Mouse (Mus musculus) kidney, adult 11 months (tissue): Measurements from ENCODE around the gene Rfc4.

Source experiments
- DNase-seq: peaks from one replicate; pipeline ENCODE4 v3.0.0; 2022

Gene Rfc4

DNA sequence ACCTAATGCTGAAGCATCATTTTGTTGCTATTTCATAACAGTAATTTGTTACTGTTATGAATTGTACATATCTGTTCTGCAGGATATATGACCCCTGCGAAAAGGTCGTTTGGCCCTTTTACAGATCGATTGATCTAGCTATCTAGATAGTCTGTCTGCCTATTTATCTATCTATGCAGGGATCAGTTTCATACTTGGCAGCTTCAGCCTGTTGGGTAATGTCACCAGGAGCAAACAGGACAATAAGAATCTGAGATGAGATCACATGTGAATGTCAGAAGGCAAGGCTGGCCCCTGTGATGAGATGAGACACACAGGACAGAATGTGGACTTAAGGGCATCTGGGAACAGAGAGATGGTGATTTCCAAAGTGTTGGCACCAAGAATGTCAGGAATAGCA is 2.8 kb upstream of the Rfc4 start:
- DNase-seq: no peak

DNA sequence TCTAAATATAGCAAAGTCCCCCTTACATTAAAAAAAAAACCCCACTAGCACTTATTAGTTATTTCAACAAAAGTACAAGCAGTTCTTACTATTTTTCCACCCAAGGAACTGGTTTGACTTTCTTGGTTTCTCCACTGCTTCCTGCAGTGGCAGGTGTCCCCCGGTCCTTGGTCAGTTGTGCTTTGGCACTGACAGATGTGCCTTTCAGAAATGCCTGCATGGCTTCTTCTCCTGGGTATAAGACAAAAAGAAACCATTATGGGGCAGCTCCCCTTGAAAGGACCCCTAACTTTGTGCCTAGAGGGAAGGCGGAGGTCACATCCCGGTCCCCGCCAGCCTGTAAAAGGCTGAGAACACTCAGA is 245 bp downstream of the Rfc4 start:
- DNase-seq: no peak

DNA sequence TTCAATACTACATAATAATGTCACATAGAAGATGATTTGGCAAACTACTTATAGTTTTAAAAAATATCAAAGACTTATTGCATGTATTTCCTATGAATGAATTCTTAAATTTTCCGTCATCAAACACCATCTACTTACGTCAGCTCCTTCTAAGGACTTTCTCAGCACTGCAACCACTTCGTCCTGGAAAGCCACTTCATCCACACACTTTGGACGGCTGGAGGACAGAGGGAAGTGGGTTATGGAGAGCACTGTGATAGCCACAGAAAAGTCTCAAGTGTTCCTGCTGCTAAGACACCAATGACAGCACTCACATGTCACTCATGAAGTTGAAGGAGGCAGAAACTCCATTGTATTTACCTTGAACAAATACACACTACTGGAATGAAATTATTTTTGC is 3.1 kb downstream of the Rfc4 start:
- DNase-seq: no peak

DNA sequence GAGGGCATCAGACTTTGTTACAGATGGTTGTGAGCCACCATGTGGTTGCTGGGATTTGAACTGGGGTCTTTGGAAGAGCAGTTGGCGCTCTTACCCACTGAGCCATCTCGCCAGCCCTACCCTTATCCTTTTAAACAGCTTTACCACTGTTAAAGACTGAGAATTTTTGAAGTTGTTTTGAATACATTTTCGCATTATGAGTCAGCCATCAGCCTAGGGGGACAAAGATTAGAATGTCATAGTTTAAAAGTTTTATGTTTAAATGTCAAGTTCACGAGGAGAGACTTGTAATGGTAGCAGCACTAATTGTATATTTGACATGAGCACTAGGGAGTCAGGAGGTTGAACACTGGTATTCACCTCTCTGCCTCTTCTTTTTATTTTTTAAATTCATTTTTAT is 4.4 kb downstream of the Rfc4 start:
- no peak for DNase-seq

DNA sequence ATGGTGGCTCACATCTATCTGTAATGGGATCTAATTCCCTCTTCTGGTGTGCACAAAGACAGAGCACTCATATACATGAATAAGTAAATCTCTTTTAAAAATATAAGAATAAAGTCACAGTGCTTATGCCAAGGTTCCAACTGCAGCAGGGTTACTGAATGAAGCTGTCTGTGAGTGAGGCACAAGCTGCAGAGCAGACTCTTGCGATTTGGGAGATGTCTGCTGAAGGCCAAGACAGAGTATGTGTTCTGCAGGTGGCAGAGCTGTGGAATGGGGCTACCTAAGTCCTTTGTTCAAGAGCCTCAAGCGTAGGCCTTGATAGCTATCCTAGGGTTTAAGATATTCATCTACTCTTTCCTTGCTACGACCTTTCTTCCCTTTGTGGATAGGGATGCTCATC is 5.1 kb downstream of the Rfc4 start:
- no peak for DNase-seq

DNA sequence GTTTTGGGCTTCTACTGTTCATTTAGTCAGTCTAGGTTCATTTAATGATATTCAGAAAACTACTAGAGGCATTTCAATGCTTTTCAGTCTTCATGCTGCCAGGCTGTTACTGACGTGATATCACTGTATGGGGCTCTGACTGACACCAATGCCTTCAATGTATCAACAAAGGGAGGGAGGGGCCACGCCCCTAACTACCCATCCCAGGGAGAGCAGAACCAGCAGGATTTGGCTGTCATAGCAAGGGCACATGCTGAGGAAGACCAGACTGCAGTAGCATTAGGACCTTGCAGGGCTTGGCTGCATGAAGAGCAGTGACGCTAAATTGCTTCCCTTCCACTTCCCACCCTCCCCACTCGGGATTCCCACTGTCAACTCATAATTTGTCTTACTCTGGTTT is 10.4 kb downstream of the Rfc4 start:
- no peak for DNase-seq

DNA sequence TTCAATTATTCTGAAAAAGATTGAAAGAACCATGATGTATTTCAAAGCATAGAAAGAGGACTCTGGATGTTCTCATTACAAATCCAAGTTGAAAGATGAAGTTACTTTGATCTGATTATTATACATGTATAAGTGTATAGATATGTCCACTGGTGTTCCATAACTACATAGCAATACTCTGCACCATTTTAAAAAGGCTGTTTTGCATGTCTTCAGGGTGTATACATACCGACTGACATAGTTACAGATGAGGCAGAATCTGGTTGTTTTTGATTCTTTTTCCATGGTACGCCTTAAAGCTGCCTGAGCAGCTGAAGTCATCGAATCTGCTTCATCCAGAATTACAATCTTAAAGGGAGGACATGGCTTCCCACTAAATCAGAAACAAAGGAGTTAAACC is 12.1 kb downstream of the Rfc4 start:
- no peak for DNase-seq

DNA sequence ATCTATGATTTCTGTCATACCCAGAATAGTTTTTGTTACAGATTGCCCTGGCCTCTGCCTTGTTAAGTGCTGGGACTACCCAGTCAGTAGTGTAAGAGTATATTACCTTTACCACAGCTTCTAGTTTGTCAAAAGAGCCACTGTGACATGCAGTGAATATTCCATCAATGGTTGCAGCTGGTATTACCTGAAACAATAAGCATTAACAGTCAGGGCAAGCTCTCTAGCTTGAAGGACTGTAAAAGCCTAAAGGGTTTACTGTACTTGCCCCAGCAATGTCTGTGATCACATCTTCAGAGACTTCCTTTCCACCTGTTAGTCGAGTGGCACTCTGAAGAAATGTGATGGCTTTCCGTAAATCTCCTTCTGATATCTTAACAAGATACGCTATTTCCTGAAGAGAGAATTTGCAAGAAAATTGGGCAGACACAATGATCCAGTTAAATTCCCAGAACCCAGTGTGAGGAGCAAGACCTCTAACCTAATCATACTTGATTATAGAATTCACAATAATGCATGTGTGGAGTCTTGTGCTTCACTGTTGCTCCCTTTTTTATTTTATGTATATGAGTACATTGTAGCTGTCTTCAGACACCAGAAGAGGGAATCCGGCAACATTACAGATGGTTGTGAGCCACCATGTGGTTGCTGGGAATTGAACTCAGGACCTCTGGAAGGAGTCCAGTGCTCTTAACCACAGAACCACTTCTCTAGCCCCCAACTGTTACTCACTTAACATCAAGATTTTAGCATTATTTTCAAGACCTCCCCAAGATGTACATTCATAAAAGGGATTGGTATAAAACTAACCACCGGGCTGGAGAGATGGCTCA is 13.0 kb downstream of the Rfc4 start:
- no peak for DNase-seq

DNA sequence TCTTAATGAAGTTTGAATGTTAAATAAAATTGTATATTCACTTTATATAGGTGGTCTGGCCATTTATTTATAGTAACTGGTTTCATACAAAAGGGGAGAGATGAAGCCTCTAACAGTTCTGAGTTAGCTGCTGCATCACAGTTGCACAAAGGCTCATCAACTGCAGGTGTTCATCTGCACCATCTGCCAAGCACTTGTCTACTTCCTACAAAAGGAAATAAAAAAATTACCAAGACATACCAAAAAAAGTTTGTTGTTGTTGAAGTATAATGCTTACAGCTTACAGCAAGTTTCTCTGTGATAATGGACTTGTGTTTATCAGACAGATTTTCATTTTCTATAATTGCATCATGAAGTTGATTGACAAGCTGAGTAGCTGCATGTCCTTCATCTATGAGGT is 13.6 kb downstream of the Rfc4 start:
- DNase-seq: no peak

DNA sequence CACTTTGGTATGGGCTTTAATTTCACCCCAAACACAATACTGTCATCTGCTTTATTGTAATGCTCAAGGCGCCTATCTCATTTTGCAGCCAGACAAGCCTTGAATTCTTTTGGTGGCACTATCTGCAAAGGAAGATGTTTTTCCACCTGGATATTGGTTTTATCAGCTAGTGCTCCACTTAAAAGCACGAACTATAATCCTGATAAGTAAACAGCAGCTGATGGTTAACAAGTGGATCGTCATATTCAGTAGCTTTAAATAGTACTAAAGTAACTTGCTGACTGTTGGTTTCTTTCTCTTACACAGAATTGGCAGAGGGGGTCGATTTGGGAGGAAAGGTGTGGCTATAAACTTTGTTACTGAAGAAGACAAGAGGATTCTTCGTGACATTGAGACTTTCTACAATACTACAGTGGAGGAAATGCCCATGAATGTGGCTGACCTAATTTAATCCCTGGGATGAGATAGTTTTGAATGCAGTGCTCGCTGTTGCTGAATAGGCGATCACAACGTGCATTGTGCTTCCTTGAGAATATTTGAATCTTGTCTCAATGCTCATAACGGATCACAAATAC is 14.6 kb downstream of the Rfc4 start:
- DNase-seq: no peak

DNA sequence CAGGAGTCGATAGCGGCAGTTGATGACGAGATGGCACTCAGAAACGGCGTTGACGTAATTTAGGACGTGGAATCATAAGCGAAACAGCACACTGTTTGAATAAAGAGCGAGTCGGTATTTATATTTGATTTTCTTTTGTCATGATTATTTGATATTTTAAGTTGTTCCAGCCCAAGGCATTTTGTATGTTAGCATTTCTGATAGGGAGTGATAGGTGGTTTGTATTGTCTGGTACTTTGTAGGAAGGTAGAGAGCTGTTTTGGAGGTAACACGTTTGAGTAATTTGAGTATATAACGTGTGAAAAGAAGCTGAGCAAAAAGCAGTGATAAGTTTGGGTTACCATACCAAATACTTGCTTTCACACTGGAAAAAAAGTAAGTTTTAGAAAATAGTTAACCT is 15.2 kb downstream of the Rfc4 start:
- DNase-seq: no peak

DNA sequence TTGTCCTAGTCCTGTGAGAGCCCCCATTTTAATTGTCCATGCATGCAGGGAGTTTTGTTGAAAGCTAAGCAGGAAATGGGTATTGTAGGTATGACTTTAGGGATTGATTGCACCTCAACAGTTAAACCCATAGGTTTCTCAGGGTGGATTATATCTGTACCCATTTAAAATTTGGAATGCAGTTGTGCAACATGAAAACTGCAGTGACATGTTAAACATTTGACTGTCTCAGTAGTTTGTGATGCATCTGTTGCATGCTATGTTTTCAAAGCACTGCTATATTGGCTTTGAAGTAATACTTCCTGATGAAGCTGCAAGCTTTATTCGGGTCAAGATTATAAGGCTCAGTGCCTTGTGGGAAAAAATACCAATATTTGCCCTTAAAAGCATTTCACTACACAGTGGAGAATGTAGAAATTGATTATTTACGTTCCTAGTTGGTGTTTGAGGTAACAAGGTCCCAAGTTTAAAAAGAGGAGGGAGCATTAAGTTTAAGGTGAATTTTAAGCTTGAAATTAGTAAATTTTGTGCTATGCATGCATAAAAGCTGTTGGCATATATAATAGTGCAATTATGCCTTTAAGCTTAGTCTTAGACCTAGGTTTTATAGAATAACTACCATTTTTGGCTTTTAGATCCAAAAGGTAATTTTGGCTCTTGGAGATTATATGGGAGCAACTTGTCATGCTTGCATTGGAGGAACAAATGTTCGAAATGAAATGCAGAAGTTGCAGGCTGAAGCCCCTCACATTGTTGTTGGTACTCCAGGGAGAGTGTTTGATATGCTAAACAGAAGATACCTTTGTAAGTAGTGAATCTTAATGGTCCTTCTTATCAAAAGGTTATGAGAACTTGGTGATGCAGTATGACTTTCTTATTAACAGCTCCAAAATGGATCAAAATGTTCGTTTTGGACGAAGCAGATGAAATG is 17.9 kb downstream of the Rfc4 start:
- DNase-seq: no peak

DNA sequence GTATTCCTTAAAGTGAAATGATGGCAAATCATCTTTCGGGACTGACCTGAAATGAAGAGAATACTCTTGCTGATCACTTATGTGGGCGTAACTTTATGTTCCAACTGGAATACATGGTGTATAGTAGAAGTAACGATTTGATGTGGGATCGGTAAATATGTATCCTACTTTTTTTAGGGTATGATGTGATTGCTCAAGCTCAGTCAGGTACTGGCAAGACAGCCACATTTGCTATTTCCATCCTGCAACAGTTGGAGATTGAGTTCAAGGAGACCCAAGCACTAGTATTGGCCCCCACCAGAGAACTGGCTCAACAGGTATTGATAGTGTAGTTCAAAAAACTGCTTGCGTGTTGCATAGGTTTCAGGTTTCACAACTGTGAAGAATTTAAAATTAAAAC is 18.6 kb downstream of the Rfc4 start:
- no peak for DNase-seq

DNA sequence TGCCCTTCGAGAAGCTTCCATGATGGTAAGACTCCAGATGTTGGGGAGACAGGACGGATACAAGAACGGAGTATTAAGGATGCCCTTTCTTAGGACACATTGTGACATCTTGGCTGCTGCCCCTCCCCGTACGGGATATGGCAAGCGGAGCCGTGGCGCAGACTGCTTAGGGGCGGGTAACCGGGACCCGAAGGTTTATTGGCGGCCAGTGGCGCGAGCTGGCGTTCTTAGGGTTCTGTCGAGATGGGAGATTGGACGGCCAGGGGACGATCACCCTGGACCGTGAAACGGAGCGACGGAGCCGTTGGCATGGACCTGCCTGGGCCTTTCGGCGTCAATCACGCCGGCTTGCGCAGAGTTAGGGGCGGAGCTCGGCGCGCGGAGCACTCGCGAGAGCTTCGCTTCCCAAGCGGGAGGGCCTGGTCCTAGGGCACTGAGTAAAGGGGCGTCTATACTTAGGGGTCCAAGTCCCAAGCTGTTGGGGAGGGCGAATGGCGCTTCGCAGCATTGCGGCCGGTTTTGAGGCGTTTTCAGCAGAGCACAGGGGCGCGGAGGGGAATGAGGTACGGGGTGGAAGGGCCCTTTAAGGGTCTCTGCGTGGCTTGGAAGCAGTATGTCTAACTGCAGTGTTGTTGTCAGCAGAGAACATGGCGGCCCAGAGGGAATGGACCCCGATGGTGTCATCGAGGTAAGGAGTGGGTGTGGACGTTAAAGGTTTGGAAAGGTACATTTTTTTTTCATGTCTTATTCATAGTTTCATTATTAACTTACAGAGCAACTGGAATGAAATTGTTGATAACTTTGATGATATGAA is 19.4 kb downstream of the Rfc4 start:
- DNase-seq: peak; percentile 84

DNA sequence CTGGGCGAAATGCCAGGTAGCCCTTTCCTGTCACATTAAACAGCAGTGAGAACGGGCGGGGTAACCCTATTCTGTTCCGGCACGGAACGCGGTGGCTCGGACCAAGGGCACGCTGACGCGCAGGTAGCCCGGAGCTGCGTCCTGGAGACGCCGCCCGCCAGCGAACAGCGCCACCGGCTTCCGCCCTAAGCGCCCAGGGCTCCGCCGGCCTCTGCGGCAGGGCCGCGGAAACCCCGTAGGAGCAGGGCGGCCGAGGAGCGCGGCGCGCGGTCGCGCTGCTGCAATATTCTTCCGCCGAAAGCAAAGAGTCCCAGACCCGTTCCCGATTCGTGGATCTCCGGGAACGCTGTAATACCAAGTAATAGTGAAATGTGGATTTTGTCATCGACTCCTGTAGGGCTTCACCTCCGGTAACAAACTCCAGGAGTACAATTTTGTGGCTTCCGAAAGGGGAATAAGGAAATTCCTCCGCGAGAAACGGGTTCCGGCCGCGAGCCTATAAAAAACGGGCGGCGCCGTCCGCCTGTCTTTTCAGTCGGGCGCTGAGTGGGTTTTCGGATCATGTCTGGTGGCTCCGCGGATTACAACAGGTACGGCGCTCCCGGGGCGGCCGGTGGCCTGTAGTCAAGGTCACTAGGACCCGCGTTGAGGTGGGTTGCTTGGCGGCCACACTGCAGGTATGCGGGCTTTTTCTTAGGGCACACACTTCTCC is 20.1 kb downstream of the Rfc4 start, which contains the start of gene Eif4a2:
Eif4a2 (plus strand) TSS at position 214 of the 712 bp plus-strand sequence.
- DNase-seq: peak; percentile 90

DNA sequence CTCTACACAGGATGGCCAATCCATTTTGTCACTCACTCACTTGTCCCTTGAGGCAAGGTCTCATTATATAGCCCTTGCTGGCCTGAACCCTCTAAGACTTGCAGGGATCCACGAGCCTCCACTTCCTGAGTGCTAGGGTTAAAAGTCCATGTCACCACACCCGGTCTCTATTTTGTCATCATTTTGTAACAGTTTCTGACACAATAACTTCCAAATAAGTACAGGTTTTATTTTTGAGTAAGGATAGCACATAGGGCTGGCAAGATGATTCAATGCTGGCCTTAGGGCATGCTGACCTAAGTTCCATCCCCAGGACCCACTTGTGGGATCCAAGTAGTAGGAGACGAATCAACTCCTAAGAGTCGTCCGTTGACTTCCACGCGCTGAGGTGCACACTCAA is 21.4 kb downstream of the Rfc4 start:
- DNase-seq: no peak

DNA sequence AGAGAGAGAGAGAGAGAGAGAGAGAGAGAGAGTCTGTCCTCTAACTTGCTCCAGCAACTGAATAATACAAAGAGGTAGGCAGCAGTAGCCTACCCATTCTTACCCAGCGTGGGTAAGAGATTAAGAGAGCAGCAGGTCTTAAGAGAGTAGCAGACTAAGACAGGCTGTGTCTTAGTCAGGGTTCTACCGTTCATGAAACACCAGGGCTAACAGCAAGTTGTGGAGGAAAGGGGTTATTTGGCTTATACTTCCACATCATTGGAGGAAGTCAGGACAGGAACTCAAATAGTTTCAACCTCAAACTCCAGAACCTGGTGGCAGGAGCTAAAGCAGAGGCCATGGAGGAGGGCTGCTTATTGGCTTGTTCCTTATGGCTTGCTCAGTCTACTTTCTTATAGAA is 23.7 kb downstream of the Rfc4 start:
- no peak for DNase-seq

DNA sequence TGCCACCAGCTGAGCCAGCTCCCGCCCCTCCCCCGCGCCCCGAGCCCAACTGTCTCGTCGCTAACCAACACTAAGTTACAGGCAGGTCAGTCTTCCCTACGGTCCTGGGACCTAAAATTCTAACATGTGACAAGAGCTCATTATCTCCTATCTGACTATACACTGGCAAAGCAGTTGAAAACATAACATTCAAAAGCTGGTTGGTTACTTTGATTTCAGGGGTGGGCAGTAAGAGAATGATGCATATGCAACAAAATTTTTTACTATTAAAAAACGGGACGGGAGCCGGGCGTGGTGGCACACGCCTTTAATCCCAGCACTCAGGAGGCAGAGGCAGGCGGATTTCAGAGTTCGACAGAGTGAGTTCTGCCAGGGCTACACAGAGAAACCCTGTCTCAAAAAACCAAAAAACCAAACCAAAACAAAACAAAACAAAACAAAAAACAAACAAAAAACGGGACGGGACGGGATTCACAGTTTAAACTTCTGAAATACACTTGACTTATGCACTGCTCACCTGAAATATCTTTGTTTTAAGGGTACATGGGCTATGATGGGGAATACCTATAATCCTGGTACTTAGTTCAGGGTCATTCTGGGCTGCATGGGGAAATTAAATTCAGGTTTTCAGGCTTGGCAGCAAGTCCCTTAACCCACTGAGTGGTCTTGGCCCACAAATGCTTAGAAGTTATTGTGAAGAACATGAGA is 24.3 kb downstream of the Rfc4 start:
- DNase-seq: no peak

DNA sequence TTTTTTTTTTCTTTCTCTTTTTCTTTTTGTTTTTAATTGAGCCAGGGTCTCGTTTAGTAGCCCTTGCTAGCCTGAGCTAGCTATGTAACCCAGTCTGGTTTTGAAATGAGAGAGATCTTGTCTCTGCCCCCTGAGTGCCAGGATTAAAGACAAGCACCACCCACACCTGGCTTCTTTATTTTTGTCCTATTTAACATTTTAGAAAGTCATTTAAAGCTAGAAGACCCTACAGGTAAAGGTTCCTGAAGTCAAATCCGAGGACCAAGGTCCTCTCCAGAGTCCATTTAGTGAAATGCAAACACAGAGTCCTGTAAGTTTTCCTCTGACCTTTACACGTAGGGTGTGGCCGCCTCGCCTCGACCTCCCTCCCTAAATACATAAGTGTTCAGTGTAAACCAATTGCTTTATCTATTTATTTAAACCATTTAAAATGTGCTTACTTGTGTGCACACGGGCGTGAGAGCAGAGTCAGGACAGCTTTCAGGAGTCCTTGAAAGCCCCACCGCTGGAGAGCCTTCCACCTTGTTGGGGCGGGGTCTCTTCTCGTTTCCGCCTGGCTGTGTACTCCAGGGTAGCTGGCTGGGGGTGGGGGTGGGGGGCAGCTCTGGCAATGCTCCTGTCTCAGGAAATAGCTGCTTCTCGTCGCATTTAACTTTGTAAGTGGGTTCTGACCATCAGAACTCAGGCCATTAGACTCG is 25.0 kb downstream of the Rfc4 start:
- no peak for DNase-seq

DNA sequence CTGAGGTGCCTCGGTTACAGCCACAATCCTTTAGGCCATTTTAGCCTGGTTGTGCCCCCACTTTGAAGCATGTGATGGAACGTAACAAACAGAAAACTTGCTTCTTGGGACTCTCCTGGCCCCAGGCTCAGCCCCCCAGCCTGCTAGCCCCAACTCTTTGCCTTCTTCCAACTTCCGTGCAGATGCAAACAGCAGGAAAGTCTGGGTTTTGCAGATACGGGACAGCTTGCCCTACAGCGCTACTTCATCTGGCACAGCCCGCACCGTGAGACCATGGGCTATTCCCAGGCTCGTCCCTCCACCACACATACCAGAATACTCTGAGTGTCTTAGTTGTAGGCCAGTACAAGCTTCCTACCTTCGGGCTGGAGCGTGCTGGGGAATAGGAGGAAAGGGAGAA is 26.9 kb downstream of the Rfc4 start:
- DNase-seq: no peak

DNA sequence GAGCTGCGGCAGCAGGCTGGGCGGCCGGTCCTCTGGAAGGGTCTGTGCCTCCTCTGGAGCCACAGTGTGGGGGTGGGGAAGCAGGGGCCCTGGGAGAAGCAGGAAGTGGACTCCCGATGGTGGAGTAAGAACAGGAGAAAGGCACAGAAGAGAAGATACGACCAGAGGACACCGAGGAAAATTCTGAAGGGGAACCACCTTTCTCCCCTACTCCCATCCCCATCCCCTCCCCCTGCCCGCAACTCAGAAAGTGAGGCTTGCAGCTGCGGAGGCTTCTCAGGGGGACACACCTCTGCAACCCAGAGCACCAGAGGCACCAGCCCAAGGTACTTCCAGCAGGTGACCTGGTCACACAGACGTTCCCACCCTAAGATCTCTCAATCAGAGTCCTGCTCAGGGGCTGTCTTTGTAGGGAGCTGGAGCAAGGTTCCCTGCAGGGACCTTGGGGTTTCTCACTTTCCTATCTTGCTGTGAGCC is 27.4 kb downstream of the Rfc4 start:
- no peak for DNase-seq
